Mouse (Mus musculus) liver, embryonic 14.5 days (tissue): ENCODE results near the gene Proser3.
"Not testable (repeated sequence)": the region's sequence is repeated elsewhere in the genome, so short reads cannot be mapped to it uniquely, and the experiment has no call there.

Experiments used
- CTCF ChIP-seq: IDR thresholded peaks from 2 replicates; pipeline ENCODE4 v1.5.1; 2016; ENCODE audit warnings: antibody characterized with exemption, low read depth, control low read depth
- EP300 ChIP-seq: IDR thresholded peaks from 2 replicates; pipeline ENCODE4 v1.6.1; 2016; ENCODE audit warnings: antibody characterized with exemption, low read depth

- TF ChIP-seq EP300 = not testable (repeated sequence)
- peak; percentile 31 for TF ChIP-seq CTCF
Measured at GRCm38 (mm10) chr7:30501159-30501558, 50.9 kb downstream of the Proser3 start.
